ENCODE assay signal across 8 mouse cellular contexts in the genomic region with DNA sequence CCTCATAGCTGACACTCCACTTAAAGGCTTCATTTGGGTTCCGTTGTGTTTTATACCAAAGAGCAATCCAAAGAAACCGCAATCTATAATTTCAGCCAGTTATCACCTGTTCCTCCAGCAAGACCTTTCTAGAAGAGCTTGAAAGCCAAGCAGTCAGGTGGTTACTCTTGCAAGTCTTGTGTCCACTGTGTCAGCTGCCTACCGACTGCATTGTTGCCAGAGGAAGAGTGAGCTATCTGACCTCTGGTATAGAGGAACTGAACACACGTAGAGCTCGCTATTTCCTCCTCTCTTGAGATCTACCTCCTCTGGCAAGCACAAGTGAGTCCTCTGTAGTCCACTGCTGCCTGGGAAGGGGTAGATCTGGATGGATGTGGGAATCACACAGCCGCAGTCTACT. TPM values are rescaled to one million over a fixed set of nuclear protein-coding genes. Genes with fewer than 3 reads are reported as not detected.
A peak's percentile ranks its signal among the peaks of the same experiment; 100 is the strongest.
DNase-seq lines count a peak whose midpoint lies in the region; ATAC-seq lines count a peak whose summit lies in the region.

No protein-coding gene starts in this region.

- no peak for DNase-seq in kidney, postnatal 36 days
- DNase-seq in c-Kit-positive CD71-negative TER-119-negative erythroid progenitor cells, embryonic 14.5 days (ENCODE audit: low read depth), result peak; percentile 7
- DNase-seq in hindbrain, embryonic 14.5 days (ENCODE audit: low spot score), result no peak
- DNase-seq in cerebellum, adult 11-12 months, result no peak
- DNase-seq in layer of hippocampus, adult 8-10 months (ENCODE audit: low spot score in 2 of 2), result no peak
- no peak for DNase-seq in cerebellum, adult 9-10 months

- H3K36me3 ChIP-seq in kidney, embryonic 14.5 days (ENCODE audit: control insufficient read depth, insufficient read depth, low read length), result peaks cover 13% of the 10 kb centered on the region; the same call in 1 of the 2 replicates
- no peaks in the 10 kb centered on the region for H3K36me3 ChIP-seq in hindbrain, embryonic 14.5 days (replicated peaks; ENCODE audit: control insufficient read depth, insufficient read depth)
- H3K36me3 ChIP-seq in midbrain, embryonic 13.5 days, result 0 out of 2 replicates have a peak, but pooled peaks cover 6% of the 10 kb centered on the region

- peak overlapping the region; percentile 78 for H3K4me3 ChIP-seq in kidney, embryonic 14.5 days (ENCODE audit: low read length)
- peak overlapping the region; percentile 63 for H3K4me3 ChIP-seq in hindbrain, embryonic 14.5 days (replicated peaks; ENCODE audit: low read length)
- H3K4me3 ChIP-seq in midbrain, embryonic 13.5 days (replicated peaks), result peak overlapping the region; percentile 78

- peak overlapping the region; percentile 75; the same call in 1 of the 2 replicates for H3K9ac ChIP-seq in kidney, embryonic 14.5 days (ENCODE audit: low read depth, low read length)
- peak overlapping the region; percentile 58; the same call in 1 of the 2 replicates for H3K9ac ChIP-seq in hindbrain, embryonic 14.5 days
- peak overlapping the region; percentile 75 for H3K9ac ChIP-seq in midbrain, embryonic 13.5 days (replicated peaks)

- H3K27me3 ChIP-seq in kidney, embryonic 14.5 days (ENCODE audit: control insufficient read depth, insufficient read depth, low read length), result no peaks in the 10 kb centered on the region
- no peaks in the 10 kb centered on the region for H3K27me3 ChIP-seq in hindbrain, embryonic 14.5 days (ENCODE audit: control insufficient read depth, insufficient read depth, low read length)
- no peaks in the 10 kb centered on the region for H3K27me3 ChIP-seq in midbrain, embryonic 13.5 days

- H3K4me1 ChIP-seq in kidney, embryonic 14.5 days (ENCODE audit: control insufficient read depth, insufficient read depth, low read length), result peaks cover 5% of the 10 kb centered on the region; the same call in 1 of the 2 replicates
- no peaks in the 10 kb centered on the region for H3K4me1 ChIP-seq in hindbrain, embryonic 14.5 days (replicated peaks; ENCODE audit: control insufficient read depth, insufficient read depth, low read length)
- peaks cover 12% of the 10 kb centered on the region for H3K4me1 ChIP-seq in midbrain, embryonic 13.5 days (replicated peaks)

- H3K9me3 ChIP-seq in kidney, embryonic 14.5 days (ENCODE audit: control insufficient read depth, low read length), result no peaks in the 10 kb centered on the region
- no peaks in the 10 kb centered on the region for H3K9me3 ChIP-seq in hindbrain, embryonic 14.5 days (ENCODE audit: control insufficient read depth, low read length)
- no peaks in the 10 kb centered on the region for H3K9me3 ChIP-seq in midbrain, embryonic 13.5 days

- WGBS in kidney, embryonic 14.5 days, result 55% methylated on average over 6 of the region's 6 CpGs
- 54% methylated on average over 6 of the region's 6 CpGs for WGBS in hindbrain, embryonic 14.5 days
- 47% methylated on average over 6 of the region's 6 CpGs for WGBS in midbrain, embryonic 13.5 days

- no peak overlapping the region for H3K27ac ChIP-seq in kidney, embryonic 14.5 days (ENCODE audit: low read depth, low read length)
- H3K27ac ChIP-seq in hindbrain, embryonic 14.5 days, result no peak overlapping the region
- H3K27ac ChIP-seq in midbrain, embryonic 13.5 days, result no peak overlapping the region

- peak overlapping the region; percentile 92 for H3K4me2 ChIP-seq in kidney, embryonic 14.5 days (replicated peaks; ENCODE audit: low read depth, low read length)
- H3K4me2 ChIP-seq in hindbrain, embryonic 14.5 days (replicated peaks), result peak overlapping the region; percentile 82
- H3K4me2 ChIP-seq in midbrain, embryonic 13.5 days (replicated peaks), result peak overlapping the region; percentile 88

- ATAC-seq in kidney, embryonic 14.5 days (ENCODE audit: low FRiP score, low TSS enrichment), result no peak
- ATAC-seq in hindbrain, embryonic 14.5 days (ENCODE audit: low FRiP score), result no peak
- no peak for ATAC-seq in midbrain, embryonic 13.5 days

RNA-seq across cellular contexts. Expression of gene Cdkn3, which starts 0.8 kb away (rescaled TPM):
- 48.1 and 63.2 TPM in 2 replicates for polyA plus RNA-seq in kidney, embryonic 14.5 days (2014; fragmentation: Nextera tagmentation; extraction: Ambion mirVana)
- 10.9 and 12.9 TPM in 2 replicates for polyA plus RNA-seq in hindbrain, embryonic 14.5 days (2014; fragmentation: Nextera tagmentation; extraction: Ambion mirVana)
- polyA plus RNA-seq in midbrain, embryonic 13.5 days (2015; fragmentation: Nextera tagmentation; extraction: Ambion mirVana), result 19.2 and 20.8 TPM in 2 replicates
- 1 to 10 TPM in 1 of 4 experiments, under 1 TPM in 2, not detected in 1; 0.41 to 1.3 (median 0.52) TPM for total RNA-seq in layer of hippocampus, adult 8-10 months (2022)

RNA-seq across cellular contexts. Expression of gene Cnih1, which starts 27.0 kb away (rescaled TPM):
- 206 and 209 TPM in 2 replicates for polyA plus RNA-seq in kidney, embryonic 14.5 days (2014; fragmentation: Nextera tagmentation; extraction: Ambion mirVana)
- 212 and 215 TPM in 2 replicates for polyA plus RNA-seq in hindbrain, embryonic 14.5 days (2014; fragmentation: Nextera tagmentation; extraction: Ambion mirVana)
- polyA plus RNA-seq in midbrain, embryonic 13.5 days (2015; fragmentation: Nextera tagmentation; extraction: Ambion mirVana), result 180 and 187 TPM in 2 replicates
- 10 to 100 TPM; 66.8 to 80.8 (median 73.2) TPM for total RNA-seq in layer of hippocampus, adult 8-10 months (2022)
